Mouse (Mus musculus) liver, embryonic 14.5 days (tissue): Measurements from ENCODE around the gene Mpv17l.

ENCODE experiments used
- CTCF ChIP-seq: IDR thresholded peaks from 2 replicates; pipeline ENCODE4 v1.5.1; 2016; ENCODE audit warnings: antibody characterized with exemption, low read depth, control low read depth
- EP300 ChIP-seq: IDR thresholded peaks from 2 replicates; pipeline ENCODE4 v1.6.1; 2016; ENCODE audit warnings: antibody characterized with exemption, low read depth

DNA sequence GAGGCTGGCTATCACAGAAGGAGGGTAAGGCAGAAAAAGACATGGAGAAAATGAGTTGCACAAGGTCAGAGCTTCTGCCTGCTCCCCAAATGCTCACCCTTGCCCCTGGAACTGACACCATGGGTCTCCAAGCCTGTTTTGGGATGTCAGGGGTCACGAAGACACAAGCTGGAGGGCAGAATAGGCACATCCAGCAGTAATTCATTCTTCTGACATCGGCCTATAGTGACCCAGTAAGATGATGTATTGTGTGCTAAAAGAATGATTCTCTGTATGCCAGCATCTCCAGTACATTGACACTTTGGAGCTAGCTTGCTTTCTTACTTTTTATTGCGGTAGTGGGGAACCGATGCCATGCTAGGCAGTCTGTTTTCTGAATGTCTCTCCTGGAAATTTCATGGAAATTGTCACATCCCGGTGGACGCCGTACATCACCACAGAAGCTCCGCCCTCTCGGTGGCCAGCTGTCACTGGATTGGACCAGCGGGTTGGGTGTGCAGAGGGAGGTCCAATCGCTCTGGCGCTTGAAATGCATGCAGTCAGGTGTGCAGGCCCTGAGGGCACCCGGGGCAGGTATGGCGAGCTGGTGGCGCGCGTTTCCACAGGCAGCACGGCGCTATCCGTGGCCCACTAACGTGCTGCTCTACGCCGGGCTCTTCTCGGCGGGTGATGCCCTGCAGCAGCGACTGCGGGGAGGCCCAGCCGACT is 37.3 kb downstream of the Mpv17l start:
- TF ChIP-seq EP300 = no peak
- TF ChIP-seq CTCF = no peak
